32 mouse cellular contexts compared by ENCODE assay signal in genomic region chr19:9886771-9887170, GRCm38 (mm10). TPM values are rescaled to one million over a fixed set of nuclear protein-coding genes. Genes with fewer than 3 reads are reported as not detected.
A peak's percentile ranks its signal among the peaks of the same experiment; 100 is the strongest.
DNase-seq lines count a peak whose midpoint lies in the region; ATAC-seq and TF ChIP-seq lines count a peak whose summit lies in the region.
"Had no signal": no experiment of that assay in that cellular context is flagged by ENCODE, and none has a peak within 500 bp of the region (broad histone marks: within the 10 kb centered on the region; RNA-seq: fewer than 3 reads in every experiment).

No protein-coding gene starts in this region.

- 86% methylated on average over 8 of the region's 8 CpGs for WGBS in intestine, embryonic 15.5 days
- 86% methylated on average over 8 of the region's 8 CpGs for WGBS in intestine, embryonic 16.5 days
- WGBS in liver, embryonic 12.5 days (ENCODE audit: insufficient replicate concordance): 83% methylated on average over 8 of the region's 8 CpGs
- 67% methylated on average over 8 of the region's 8 CpGs for WGBS in liver, postnatal 0 days (ENCODE audit: insufficient replicate concordance)
- WGBS in forebrain, embryonic 16.5 days: 73% methylated on average over 8 of the region's 8 CpGs
- WGBS in kidney, embryonic 15.5 days: 97% methylated on average over 8 of the region's 8 CpGs

- H3K27me3 ChIP-seq in intestine, embryonic 15.5 days (replicated peaks): no peaks in the 10 kb centered on the region
- no peaks in the 10 kb centered on the region for H3K27me3 ChIP-seq in intestine, embryonic 16.5 days (replicated peaks; ENCODE audit: control insufficient read depth, insufficient read depth, low read length)
- H3K27me3 ChIP-seq in liver, embryonic 12.5 days (replicated peaks): no peaks in the 10 kb centered on the region
- no peaks in the 10 kb centered on the region for H3K27me3 ChIP-seq in liver, postnatal 0 days (ENCODE audit: insufficient read depth, low read length)
- no peaks in the 10 kb centered on the region for H3K27me3 ChIP-seq in forebrain, embryonic 16.5 days (replicated peaks; ENCODE audit: control insufficient read depth, insufficient read depth, low read length)
- H3K27me3 ChIP-seq in kidney, embryonic 15.5 days: no peaks in the 10 kb centered on the region
- H3K27me3 ChIP-seq: embryonic facial prominence, embryonic 15.5 days; heart, embryonic 15.5 days; limb, embryonic 12.5 days had no signal

- peaks cover 55% of the 10 kb centered on the region for H3K36me3 ChIP-seq in intestine, embryonic 15.5 days
- peaks cover 58% of the 10 kb centered on the region for H3K36me3 ChIP-seq in intestine, embryonic 16.5 days (ENCODE audit: control insufficient read depth, insufficient read depth, low read length)
- H3K36me3 ChIP-seq in liver, embryonic 12.5 days: peaks cover 99% of the 10 kb centered on the region
- H3K36me3 ChIP-seq in liver, postnatal 0 days (replicated peaks; ENCODE audit: insufficient read depth, low read length): peaks cover 84% of the 10 kb centered on the region
- H3K36me3 ChIP-seq in forebrain, embryonic 16.5 days (ENCODE audit: control insufficient read depth, insufficient read depth): peaks cover 18% of the 10 kb centered on the region
- peaks cover 96% of the 10 kb centered on the region for H3K36me3 ChIP-seq in kidney, embryonic 15.5 days

- H3K9ac ChIP-seq in intestine, embryonic 15.5 days: no peak overlapping the region
- H3K9ac ChIP-seq in intestine, embryonic 16.5 days (ENCODE audit: low read depth, low read length): no peak overlapping the region
- H3K9ac ChIP-seq in liver, embryonic 12.5 days: no peak overlapping the region
- 0 out of 2 replicates have a peak overlapping the region, but pooled peaks have one; percentile 12 for H3K9ac ChIP-seq in liver, postnatal 0 days (replicated peaks)
- H3K9ac ChIP-seq in forebrain, embryonic 16.5 days (replicated peaks; ENCODE audit: low read depth, low read length): no peak overlapping the region
- H3K9ac ChIP-seq in kidney, embryonic 15.5 days: no peak overlapping the region
- H3K9ac ChIP-seq: embryonic facial prominence, embryonic 15.5 days; heart, embryonic 15.5 days; limb, embryonic 12.5 days had no signal

- peak; percentile 52 for DNase-seq in NIH3T3 (ENCODE audit: low read depth)
- peak; percentile 47 for DNase-seq in liver, postnatal 0 days
- DNase-seq: adrenal gland, adult 2 months; adrenal gland, postnatal 36 days; cerebellum, adult 18-20 months; cerebellum, postnatal 10 days; kidney, adult 9 months; kidney, postnatal 14 days; layer of hippocampus, adult 9-11 months; lung, adult 2 months; lung, postnatal 10 days; right cerebral cortex, postnatal 25 days; thymus, adult 2 months; thymus, postnatal 36 days had no signal

- no peak for TF ChIP-seq EP300 in liver, postnatal 0 days (IDR thresholded peaks at IDR 0.05; ENCODE audit: low read depth)

- H3K9me3 ChIP-seq in intestine, embryonic 15.5 days: no peaks in the 10 kb centered on the region
- H3K9me3 ChIP-seq in intestine, embryonic 16.5 days (ENCODE audit: control insufficient read depth, low read length): no peaks in the 10 kb centered on the region
- H3K9me3 ChIP-seq in liver, embryonic 12.5 days (replicated peaks): no peaks in the 10 kb centered on the region
- H3K9me3 ChIP-seq in liver, postnatal 0 days (ENCODE audit: low read length): no peaks in the 10 kb centered on the region
- H3K9me3 ChIP-seq in forebrain, embryonic 16.5 days (ENCODE audit: control insufficient read depth, low read length): no peaks in the 10 kb centered on the region
- H3K9me3 ChIP-seq in kidney, embryonic 15.5 days (replicated peaks): no peaks in the 10 kb centered on the region
- H3K9me3 ChIP-seq: embryonic facial prominence, embryonic 10.5 days; embryonic facial prominence, embryonic 15.5 days; heart, embryonic 15.5 days; limb, embryonic 12.5 days had no signal

- ATAC-seq in intestine, embryonic 15.5 days: 0 out of 2 replicates have a peak, but pooled peaks have one; percentile 34
- ATAC-seq in intestine, embryonic 16.5 days: no peak
- ATAC-seq in liver, embryonic 12.5 days: peak; percentile 42; the same call in 1 of the 2 replicates
- peak; percentile 84 for ATAC-seq in liver, postnatal 0 days
- no peak for ATAC-seq in forebrain, embryonic 16.5 days
- no peak for ATAC-seq in kidney, embryonic 15.5 days (replicated peaks; ENCODE audit: low FRiP score)
- ATAC-seq: forebrain, embryonic 14.5 days; hindbrain, embryonic 16.5 days; midbrain, embryonic 16.5 days had no signal

- no peaks in the 10 kb centered on the region for H3K4me1 ChIP-seq in intestine, embryonic 15.5 days (replicated peaks)
- no peaks in the 10 kb centered on the region for H3K4me1 ChIP-seq in intestine, embryonic 16.5 days (ENCODE audit: control insufficient read depth, insufficient read depth, low read length)
- H3K4me1 ChIP-seq in liver, embryonic 12.5 days: peaks cover 11% of the 10 kb centered on the region; the same call in 1 of the 2 replicates
- H3K4me1 ChIP-seq in liver, postnatal 0 days (ENCODE audit: insufficient read depth): peaks cover under 1% of the 10 kb centered on the region; the same call in 1 of the 2 replicates
- no peaks in the 10 kb centered on the region for H3K4me1 ChIP-seq in forebrain, embryonic 16.5 days (replicated peaks; ENCODE audit: control insufficient read depth, insufficient read depth, low read length)
- 0 out of 2 replicates have a peak, but pooled peaks cover 3% of the 10 kb centered on the region for H3K4me1 ChIP-seq in kidney, embryonic 15.5 days
- H3K4me1 ChIP-seq: embryonic facial prominence, embryonic 10.5 days; embryonic facial prominence, embryonic 15.5 days; heart, embryonic 15.5 days; limb, embryonic 12.5 days had no signal

- TF ChIP-seq CTCF in liver, postnatal 0 days (IDR thresholded peaks at IDR 0.05; ENCODE audit: low read depth): no peak

- H3K27ac ChIP-seq in intestine, embryonic 15.5 days: no peak overlapping the region
- H3K27ac ChIP-seq in intestine, embryonic 16.5 days (ENCODE audit: low read length): no peak overlapping the region
- no peak overlapping the region for H3K27ac ChIP-seq in liver, embryonic 12.5 days
- H3K27ac ChIP-seq in liver, postnatal 0 days (ENCODE audit: low read depth): no peak overlapping the region
- no peak overlapping the region for H3K27ac ChIP-seq in forebrain, embryonic 16.5 days (ENCODE audit: low read length)
- no peak overlapping the region for H3K27ac ChIP-seq in kidney, embryonic 15.5 days
- H3K27ac ChIP-seq: embryonic facial prominence, embryonic 10.5 days; embryonic facial prominence, embryonic 15.5 days; heart, embryonic 15.5 days; limb, embryonic 12.5 days had no signal

- no peak overlapping the region for H3K4me2 ChIP-seq in intestine, embryonic 15.5 days (replicated peaks)
- H3K4me2 ChIP-seq in intestine, embryonic 16.5 days (ENCODE audit: low read depth, low read length): no peak overlapping the region
- H3K4me2 ChIP-seq in liver, embryonic 12.5 days: no peak overlapping the region
- H3K4me2 ChIP-seq in liver, postnatal 0 days (ENCODE audit: low read depth, low read length): no peak overlapping the region; the same call in 1 of the 2 replicates
- no peak overlapping the region for H3K4me2 ChIP-seq in forebrain, embryonic 16.5 days (ENCODE audit: low read length)
- no peak overlapping the region for H3K4me2 ChIP-seq in kidney, embryonic 15.5 days
- H3K4me2 ChIP-seq: embryonic facial prominence, embryonic 15.5 days; heart, embryonic 15.5 days; limb, embryonic 12.5 days; midbrain, embryonic 11.5 days had no signal

- H3K4me3 ChIP-seq in intestine, embryonic 15.5 days (replicated peaks): no peak overlapping the region
- no peak overlapping the region for H3K4me3 ChIP-seq in intestine, embryonic 16.5 days (ENCODE audit: low read length)
- H3K4me3 ChIP-seq in liver, embryonic 12.5 days: no peak overlapping the region
- H3K4me3 ChIP-seq in liver, postnatal 0 days (ENCODE audit: low read depth, low read length): no peak overlapping the region
- H3K4me3 ChIP-seq in forebrain, embryonic 16.5 days (replicated peaks; ENCODE audit: low read length): no peak overlapping the region
- H3K4me3 ChIP-seq in kidney, embryonic 15.5 days (replicated peaks): no peak overlapping the region
- H3K4me3 ChIP-seq: embryonic facial prominence, embryonic 10.5 days; embryonic facial prominence, embryonic 15.5 days; heart, embryonic 15.5 days; limb, embryonic 12.5 days had no signal

RNA-seq across cellular contexts. Expression of gene Incenp, which starts 12.6 kb away (rescaled TPM):
- polyA plus RNA-seq in intestine, embryonic 15.5 days (2015; fragmentation: Nextera tagmentation; extraction: Ambion mirVana): 87.6 and 88.9 TPM in 2 replicates
- 63.8 and 64.4 TPM in 2 replicates for polyA plus RNA-seq in intestine, embryonic 16.5 days (2015; fragmentation: Nextera tagmentation; extraction: Ambion mirVana)
- polyA plus RNA-seq in liver, embryonic 12.5 days (2016; fragmentation: Nextera tagmentation; extraction: Ambion mirVana): 157 and 159 TPM in 2 replicates
- polyA plus RNA-seq in liver, postnatal 0 days (2015; fragmentation: Nextera tagmentation; extraction: Ambion mirVana): 39.9 and 43.4 TPM in 2 replicates
- 43.0 and 48.6 TPM in 2 replicates for polyA plus RNA-seq in forebrain, embryonic 16.5 days (2015; fragmentation: Nextera tagmentation; extraction: Ambion mirVana)
- 105 and 112 TPM in 2 replicates for polyA plus RNA-seq in kidney, embryonic 15.5 days (2015; fragmentation: Nextera tagmentation; extraction: Ambion mirVana)

RNA-seq across cellular contexts. Expression of gene Scgb2a2, which starts 39.4 kb away (rescaled TPM):
- polyA plus RNA-seq in intestine, embryonic 15.5 days (2015; fragmentation: Nextera tagmentation; extraction: Ambion mirVana): not detected in 2 replicates
- not detected in 2 replicates for polyA plus RNA-seq in intestine, embryonic 16.5 days (2015; fragmentation: Nextera tagmentation; extraction: Ambion mirVana)
- polyA plus RNA-seq in liver, embryonic 12.5 days (2016; fragmentation: Nextera tagmentation; extraction: Ambion mirVana): not detected in 2 replicates
- not detected in 2 replicates for polyA plus RNA-seq in liver, postnatal 0 days (2015; fragmentation: Nextera tagmentation; extraction: Ambion mirVana)
- not detected in 2 replicates for polyA plus RNA-seq in forebrain, embryonic 16.5 days (2015; fragmentation: Nextera tagmentation; extraction: Ambion mirVana)
- not detected in 2 replicates for polyA plus RNA-seq in kidney, embryonic 15.5 days (2015; fragmentation: Nextera tagmentation; extraction: Ambion mirVana)
- polyA plus RNA-seq: adrenal gland, adult 2 months; brain, embryonic 14.5 days; embryonic facial prominence, embryonic 10.5 days; embryonic facial prominence, embryonic 15.5 days; forebrain, embryonic 14.5 days; frontal cortex, adult 2 months; heart, embryonic 15.5 days; hindbrain, embryonic 11.5 days; hindbrain, embryonic 16.5 days; intestine, embryonic 14.5 days; limb, embryonic 12.5 days; lung, adult 2 months; midbrain, embryonic 11.5 days; midbrain, embryonic 16.5 days; neural tube, embryonic 11.5 days; thymus, adult 2 months had no signal

Comparison
In these comparisons a context has a peak if more than half of its experiments do, and no peak if none do; other contexts are left out.
1. ATAC-seq: peak in intestine, embryonic 15.5 days (single experiment), liver, embryonic 12.5 days (single experiment) and liver, postnatal 0 days (single experiment); none in intestine, embryonic 16.5 days (single experiment), forebrain, embryonic 16.5 days (single experiment) and kidney, embryonic 15.5 days (single experiment).